Mouse (Mus musculus) MEL (cell line): ENCODE data around the gene Spink2. TPM values are rescaled to one million over a fixed set of nuclear protein-coding genes. Genes with fewer than 3 reads are reported as not detected.

Experiments used
- DNase-seq: peaks from one replicate; pipeline ENCODE4 v3.0.0; 2011; ENCODE audit warnings: low read depth, low spot score
- H3K27ac ChIP-seq: 2 replicates; pipeline ENCODE4 v1.5.1; 2012; ENCODE audit warnings: low read depth, mild to moderate bottlenecking, control low read depth, low read length, moderate library complexity; ENCODE audit not compliant: control insufficient read depth
- H3K27me3 ChIP-seq, 2 experiments: fragments of 150-350 bp in 1 of 2; sonication (generic) in 1 of 2; 2 replicates each; pipeline ENCODE4 v1.6.1; 2012; ENCODE audit warnings: low read length in 2 of 2, mild to moderate bottlenecking in 2 of 2, improper control_type of control experiment in 1 of 2, moderate library complexity in 1 of 2; ENCODE audit not compliant: insufficient read depth in 2 of 2, control insufficient read depth in 1 of 2
- H3K36me3 ChIP-seq, 2 experiments: 2 replicates each; pipeline ENCODE4 v1.6.1; 2012 to 2014; ENCODE audit warnings: low read length in 2 of 2, improper control_type of control experiment in 1 of 2, inconsistent platforms in 1 of 2, mild to moderate bottlenecking in 1 of 2; ENCODE audit not compliant: insufficient read depth in 2 of 2, control insufficient read depth in 1 of 2
- H3K4me1 ChIP-seq, 2 experiments: fragments of 150-350 bp in 1 of 2; sonication (generic) in 1 of 2; 2 replicates each; pipeline ENCODE4 v1.6.1; 2012; ENCODE audit warnings: low read length in 2 of 2, improper control_type of control experiment in 1 of 2, mild to moderate bottlenecking in 1 of 2; ENCODE audit not compliant: insufficient read depth in 2 of 2, control insufficient read depth in 1 of 2
- H3K4me3 ChIP-seq, 2 experiments: fragments of 150-350 bp in 1 of 2; sonication (generic) in 1 of 2; 2 replicates each; pipeline ENCODE4 v1.5.1; 2012; ENCODE audit warnings: low read depth in 2 of 2, low read length in 2 of 2, mild to moderate bottlenecking in 2 of 2, moderate library complexity in 2 of 2, control low read depth in 1 of 2, improper control_type of control experiment in 1 of 2; ENCODE audit not compliant: control insufficient read depth in 1 of 2, insufficient read depth in 1 of 2
- H3K79me2 ChIP-seq: 2 replicates; pipeline ENCODE4 v1.6.1; 2012; ENCODE audit warnings: mild to moderate bottlenecking, low read length, moderate library complexity; ENCODE audit not compliant: control insufficient read depth, poor library complexity, insufficient read depth
- H3K9ac ChIP-seq: 2 replicates; pipeline ENCODE4 v1.6.1; 2012; ENCODE audit warnings: low read depth, mild to moderate bottlenecking, control low read depth, low read length, moderate library complexity; ENCODE audit not compliant: control insufficient read depth, poor library complexity, severe bottlenecking
- H3K9me3 ChIP-seq: fragments of 150-350 bp; sonication (generic); replicated peaks from 2 replicates; pipeline ENCODE4 v1.6.1; 2012; ENCODE audit warnings: mild to moderate bottlenecking, low read length, improper control_type of control experiment, moderate library complexity; ENCODE audit not compliant: insufficient read depth
- BHLHE40 ChIP-seq: IDR thresholded peaks from 2 replicates; pipeline ENCODE4 v1.6.1; 2012; ENCODE audit warnings: low read depth, mild to moderate bottlenecking, inconsistent platforms, low read length, improper control_type of control experiment, borderline replicate concordance
- CHD1 ChIP-seq: IDR thresholded peaks from 2 replicates; pipeline ENCODE4 v1.6.1; 2012; ENCODE audit warnings: low read depth, mild to moderate bottlenecking, inconsistent platforms, low read length, improper control_type of control experiment
- CHD2 ChIP-seq: IDR thresholded peaks from 2 replicates; pipeline ENCODE4 v1.6.1; 2011; ENCODE audit warnings: low read length, improper control_type of control experiment
- ELF1 ChIP-seq: IDR thresholded peaks from 2 replicates; pipeline ENCODE4 v1.6.1; 2014; ENCODE audit warnings: low read depth, mild to moderate bottlenecking, inconsistent platforms, low read length, improper control_type of control experiment, moderate library complexity
- ETS1 ChIP-seq: IDR thresholded peaks from 2 replicates; pipeline ENCODE4 v1.6.1; 2012; ENCODE audit warnings: low read depth, mild to moderate bottlenecking, inconsistent platforms, low read length, improper control_type of control experiment, moderate library complexity
- GABPA ChIP-seq: IDR thresholded peaks from 2 replicates; pipeline ENCODE4 v1.6.1; 2012; ENCODE audit warnings: low read depth, mild to moderate bottlenecking, inconsistent platforms, low read length, improper control_type of control experiment, moderate library complexity
- JUND ChIP-seq: IDR thresholded peaks from 2 replicates; pipeline ENCODE4 v1.6.1; 2011; ENCODE audit warnings: low read depth, mild to moderate bottlenecking, improper control_type of control experiment, low read length
- KAT2A ChIP-seq: conservative IDR thresholded peaks from 2 replicates; pipeline ENCODE4 v1.6.1; 2012; ENCODE audit warnings: low read depth, low read length, improper control_type of control experiment, inconsistent platforms
- MAFK ChIP-seq: IDR thresholded peaks from 2 replicates; pipeline ENCODE4 v1.6.1; 2011; ENCODE audit warnings: low read depth, mild to moderate bottlenecking, low read length, improper control_type of control experiment, borderline replicate concordance
- MAX ChIP-seq: IDR thresholded peaks from 2 replicates; pipeline ENCODE4 v1.6.1; 2011; ENCODE audit warnings: low read length, improper control_type of control experiment
- MAZ ChIP-seq: IDR thresholded peaks from 2 replicates; pipeline ENCODE4 v1.6.1; 2012; ENCODE audit warnings: low read depth, mild to moderate bottlenecking, inconsistent platforms, low read length, improper control_type of control experiment
- MEF2A ChIP-seq: IDR thresholded peaks from 2 replicates; pipeline ENCODE4 v1.6.1; 2014; ENCODE audit warnings: low read depth, mild to moderate bottlenecking, inconsistent platforms, low read length, improper control_type of control experiment; ENCODE audit not compliant: poor library complexity, insufficient replicate concordance, severe bottlenecking; ENCODE audit errors: extremely low read depth
- MYB ChIP-seq: IDR thresholded peaks from 2 replicates; pipeline ENCODE4 v1.6.1; 2011; ENCODE audit warnings: mild to moderate bottlenecking, low read depth, low read length, improper control_type of control experiment
- MYC ChIP-seq: IDR thresholded peaks from 2 replicates; pipeline ENCODE4 v1.6.1; 2011; ENCODE audit warnings: low read depth, mild to moderate bottlenecking, low read length, improper control_type of control experiment, moderate library complexity
- NELFE ChIP-seq: IDR thresholded peaks from 2 replicates; pipeline ENCODE4 v1.6.1; 2011; ENCODE audit warnings: low read depth, low read length, improper control_type of control experiment
- NRF1 ChIP-seq: IDR thresholded peaks from 2 replicates; pipeline ENCODE4 v1.6.1; 2014; ENCODE audit warnings: low read depth, mild to moderate bottlenecking, inconsistent platforms, low read length, improper control_type of control experiment, moderate library complexity; ENCODE audit not compliant: poor library complexity, insufficient read depth, severe bottlenecking
- POLR2AphosphoS2 ChIP-seq: IDR thresholded peaks from 2 replicates; pipeline ENCODE4 v1.6.1; 2011; ENCODE audit warnings: low read length, improper control_type of control experiment
- POLR2AphosphoS5 ChIP-seq: IDR thresholded peaks from 2 replicates; pipeline ENCODE4 v1.6.1; 2012; ENCODE audit warnings: low read depth, borderline replicate concordance, mild to moderate bottlenecking, inconsistent platforms, low read length, moderate library complexity, mixed read lengths
- SIN3A ChIP-seq: IDR thresholded peaks from 2 replicates; pipeline ENCODE4 v1.6.1; 2012; ENCODE audit warnings: low read length, improper control_type of control experiment, inconsistent platforms
- SMC3 ChIP-seq: IDR thresholded peaks from 2 replicates; pipeline ENCODE4 v1.6.1; 2011; ENCODE audit warnings: low read depth, low read length, improper control_type of control experiment
- TBP ChIP-seq: IDR thresholded peaks from 2 replicates; pipeline ENCODE4 v1.8.0; 2011; ENCODE audit warnings: low read depth, low read length, improper control_type of control experiment
- TCF12 ChIP-seq: IDR thresholded peaks from 2 replicates; pipeline ENCODE4 v1.6.1; 2014; ENCODE audit warnings: low read depth, mild to moderate bottlenecking, inconsistent platforms, low read length, improper control_type of control experiment, moderate library complexity
- UBTF ChIP-seq: IDR thresholded peaks from 2 replicates; pipeline ENCODE4 v1.6.1; 2012; ENCODE audit warnings: low read depth, mild to moderate bottlenecking, inconsistent platforms, low read length, improper control_type of control experiment, moderate library complexity, borderline replicate concordance; ENCODE audit not compliant: insufficient read depth
- USF1 ChIP-seq: IDR thresholded peaks from 2 replicates; pipeline ENCODE4 v1.6.1; 2014; ENCODE audit warnings: low read depth, mild to moderate bottlenecking, inconsistent platforms, low read length, improper control_type of control experiment, moderate library complexity
- ZC3H11A ChIP-seq: IDR thresholded peaks from 2 replicates; pipeline ENCODE4 v1.6.1; 2012; ENCODE audit warnings: low read depth, mild to moderate bottlenecking, inconsistent platforms, low read length, improper control_type of control experiment
- ZKSCAN1 ChIP-seq: IDR thresholded peaks from 2 replicates; pipeline ENCODE4 v1.6.1; 2012; ENCODE audit warnings: low read depth, mild to moderate bottlenecking, inconsistent platforms, low read length, improper control_type of control experiment, moderate library complexity
- polyA plus RNA-seq, 2 experiments: library from polyadenylated mRNA; stranded (reverse) in 1 of 2; unstranded in 1 of 2; fragments of >175 nt in 1 of 2; fragments of >200 nt in 1 of 2; gene quantifications; 2 replicates each; pipeline versions ENCODE4 v1.2.1 to v1.2.4; 2012; ENCODE audit warnings: low replicate concordance in 2 of 2, low read depth in 1 of 2; ENCODE audit not compliant: insufficient read length in 2 of 2, insufficient read depth in 1 of 2, missing spikeins in 1 of 2
- total RNA-seq: library from RNA; depleted of rRNA; stranded (reverse); fragments of 300-350 nt; gene quantifications from 2 replicates; pipeline ENCODE4 v1.2.3, GENCODE M21; 2012

Spink2 gene
- total and polyA plus RNA-seq, 3 experiments: not detected

GRCm38 (mm10) chr5:77191106-77191505, 20.2 kb downstream of the Spink2 start:
- H3K27ac ChIP-seq: no peak overlapping the region

GRCm38 (mm10) chr5:77188738-77189137, 22.5 kb downstream of the Spink2 start:
- TF ChIP-seq UBTF: no peak
- no peak for TF ChIP-seq SIN3A
- no peak for TF ChIP-seq ELF1
- no peak for TF ChIP-seq TCF12
- no peak for TF ChIP-seq BHLHE40
- TF ChIP-seq MAX: no peak
- no peak for TF ChIP-seq MYC
- TF ChIP-seq CHD1: no peak
- TF ChIP-seq MAFK: no peak
- no peak for TF ChIP-seq MYB
- TF ChIP-seq POLR2AphosphoS2: no peak
- TF ChIP-seq USF1: no peak
- TF ChIP-seq CHD2: no peak
- no peak for TF ChIP-seq ETS1
- TF ChIP-seq KAT2A: no peak
- TF ChIP-seq NELFE: no peak
- TF ChIP-seq SMC3: no peak
- TF ChIP-seq, all 39 proteins: peak for 0
- H3K4me3 ChIP-seq: no peak overlapping the region
- no peaks in the 10 kb centered on the region; a peak in 2 of 4 replicates for H3K27me3 ChIP-seq
- H3K4me1 ChIP-seq: peaks cover 0 to 16% of the 10 kb centered on the region in 2 experiments; a peak in 2 of 4 replicates
- H3K27ac ChIP-seq: no peak overlapping the region
- no peak overlapping the region for H3K9ac ChIP-seq
- H3K36me3 ChIP-seq: peaks cover 0 to 9% of the 10 kb centered on the region in 2 experiments; a peak in 2 of 4 replicates
- H3K79me2 ChIP-seq: no peaks in the 10 kb centered on the region
- no peaks in the 10 kb centered on the region for H3K9me3 ChIP-seq
- DNase-seq: no peak

More at GRCm38 (mm10) chr5:77191106-77191505, 20.2 kb downstream of the Spink2 start:
- Histone ChIP-seq H3K9me3 (no peaks in the 10 kb centered on the region), H3K27me3 (no peaks in the 10 kb centered on the region; a peak in 2 of 4 replicates), H3K79me2 (no peaks in the 10 kb centered on the region), H3K4me1 (peaks cover 0 to 13% of the 10 kb centered on the region in 2 experiments; a peak in 2 of 4 replicates), H3K4me3 (no peak overlapping the region), H3K9ac (no peak overlapping the region), H3K36me3 (peaks cover 0 to 9% of the 10 kb centered on the region in 2 experiments; a peak in 2 of 4 replicates)
- TF ChIP-seq ZC3H11A (no peak), NRF1 (no peak), MYB (no peak), MAZ (no peak), TCF12 (no peak), POLR2AphosphoS5 (no peak), MEF2A (no peak), JUND (no peak), TBP (no peak), SIN3A (no peak), ZKSCAN1 (no peak), GABPA (no peak)
- no peak for DNase-seq
